Mouse (Mus musculus): Measurements from ENCODE around the gene Spata33.

Spata33 gene

DNA sequence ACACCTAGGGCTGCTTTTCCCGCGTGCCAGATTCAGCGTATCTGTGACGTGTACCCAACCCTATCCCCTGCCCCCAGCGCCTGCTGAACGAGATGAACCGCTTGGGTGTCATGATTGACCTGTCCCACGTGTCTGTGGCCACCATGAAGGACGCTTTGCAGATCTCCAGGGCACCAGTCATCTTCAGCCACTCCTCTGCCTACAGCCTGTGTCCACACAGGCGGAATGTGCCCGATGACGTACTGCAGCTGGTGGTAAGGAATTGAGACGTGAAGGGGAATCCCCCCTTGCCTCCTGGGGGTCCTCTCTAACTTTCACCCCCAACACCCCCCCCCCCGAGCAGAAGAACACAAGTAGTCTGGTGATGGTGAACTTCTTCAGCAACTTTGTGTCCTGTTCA is 12.8 kb upstream of the Spata33 start:
- TF ChIP-seq POU5F1 (IDR thresholded peaks at IDR 0.05; ENCODE audit: borderline replicate concordance, low read length) (no peak), NANOG (IDR thresholded peaks at IDR 0.05; ENCODE audit: borderline replicate concordance, low read length) (no peak), CTCF (conservative IDR thresholded peaks at IDR 0.05; ENCODE audit: low read length) (no peak)
- Histone ChIP-seq H3K36me3 (ENCODE audit: insufficient read depth, low read length) (peaks cover 13% of the 10 kb centered on the region), H3K9me3 (ENCODE audit: low read length) (no peaks in the 10 kb centered on the region), H3K27me3 (ENCODE audit: insufficient read depth, low read length) (no peaks in the 10 kb centered on the region; the same call in 1 of the 2 replicates), H3K4me1 (replicated peaks; ENCODE audit: low read depth, low read length) (peaks cover 23% of the 10 kb centered on the region), H3K4me3 (replicated peaks; ENCODE audit: low read length) (no peak overlapping the region)

DNA sequence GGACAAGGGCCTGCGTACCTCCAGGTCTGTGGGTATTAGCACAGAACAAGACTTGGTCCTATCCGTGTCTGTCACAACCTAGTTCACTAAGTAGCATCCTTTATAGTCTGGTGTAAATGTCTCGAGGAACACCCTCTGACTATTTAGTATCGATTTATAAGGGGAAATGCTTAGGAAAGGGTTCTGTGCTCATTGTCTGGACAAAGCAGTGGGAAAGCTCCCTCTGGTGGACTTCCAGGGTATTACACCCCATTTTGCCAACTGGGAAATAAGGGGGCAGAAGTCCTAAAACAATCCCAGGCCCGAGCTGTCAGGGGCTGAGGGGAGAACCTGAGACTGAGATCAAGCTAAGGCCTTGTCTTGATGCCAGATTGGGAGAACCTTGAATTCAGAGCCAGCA is 10.3 kb upstream of the Spata33 start:
- peaks cover 33% of the 10 kb centered on the region for H3K36me3 ChIP-seq (ENCODE audit: insufficient read depth, low read length)
- no peaks in the 10 kb centered on the region for H3K9me3 ChIP-seq (ENCODE audit: low read length)
- no peak overlapping the region for H3K4me3 ChIP-seq (replicated peaks; ENCODE audit: low read length)
- no peaks in the 10 kb centered on the region; the same call in 1 of the 2 replicates for H3K27me3 ChIP-seq (ENCODE audit: insufficient read depth, low read length)
- TF ChIP-seq CTCF (conservative IDR thresholded peaks at IDR 0.05; ENCODE audit: low read length) (peak; percentile 99), NANOG (IDR thresholded peaks at IDR 0.05; ENCODE audit: borderline replicate concordance, low read length) (no peak), POU5F1 (IDR thresholded peaks at IDR 0.05; ENCODE audit: borderline replicate concordance, low read length) (no peak)
- peaks cover 16% of the 10 kb centered on the region for H3K4me1 ChIP-seq (replicated peaks; ENCODE audit: low read depth, low read length)

DNA sequence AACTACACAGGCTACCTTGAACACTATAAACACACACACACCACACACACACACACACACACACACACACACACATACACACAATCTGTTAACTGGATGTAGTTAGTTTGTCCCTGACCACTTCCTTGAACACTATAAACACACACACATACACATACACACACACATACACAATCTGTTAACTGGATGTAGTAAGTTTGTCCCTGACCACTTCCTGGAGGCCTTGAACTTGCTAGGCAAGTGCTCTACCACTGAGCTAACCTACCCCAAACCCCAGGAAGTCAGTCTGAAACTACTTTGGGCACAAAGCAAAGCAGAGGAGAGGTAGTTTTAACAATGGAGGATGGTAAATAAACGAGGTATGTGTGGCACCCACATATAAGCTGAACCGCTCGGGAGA is 9.1 kb upstream of the Spata33 start:
- TF ChIP-seq CTCF (conservative IDR thresholded peaks at IDR 0.05; ENCODE audit: low read length) (no peak), NANOG (IDR thresholded peaks at IDR 0.05; ENCODE audit: borderline replicate concordance, low read length) (no peak), POU5F1 (IDR thresholded peaks at IDR 0.05; ENCODE audit: borderline replicate concordance, low read length) (no peak)
- Histone ChIP-seq H3K27me3 (ENCODE audit: insufficient read depth, low read length) (no peaks in the 10 kb centered on the region; the same call in 1 of the 2 replicates), H3K4me3 (replicated peaks; ENCODE audit: low read length) (no peak overlapping the region), H3K36me3 (ENCODE audit: insufficient read depth, low read length) (peaks cover 46% of the 10 kb centered on the region), H3K9me3 (ENCODE audit: low read length) (no peaks in the 10 kb centered on the region), H3K4me1 (replicated peaks; ENCODE audit: low read depth, low read length) (peaks cover 10% of the 10 kb centered on the region; the same call in 1 of the 2 replicates)

DNA sequence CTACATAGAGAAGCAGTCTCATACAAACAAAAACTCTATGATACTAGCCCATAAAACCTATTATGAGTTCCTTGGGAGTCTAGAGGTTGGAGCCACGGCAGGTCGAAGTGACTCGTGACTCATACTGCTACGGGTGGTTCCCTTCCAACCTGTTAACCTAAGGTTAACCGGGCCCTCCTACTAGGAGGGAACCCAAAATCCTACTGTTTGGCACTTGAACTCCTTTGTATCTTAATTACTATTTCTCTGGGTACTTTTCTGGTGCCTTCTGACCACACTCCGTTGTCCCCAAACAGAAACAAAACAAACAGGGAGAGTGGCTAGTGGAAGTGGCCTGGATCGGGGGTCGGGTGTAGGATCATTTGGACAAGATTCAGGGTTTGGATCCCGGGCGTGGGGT is 756 bp upstream of the Spata33 start:
- TF ChIP-seq CTCF (conservative IDR thresholded peaks at IDR 0.05; ENCODE audit: low read length), result no peak
- no peak for TF ChIP-seq POU5F1 (IDR thresholded peaks at IDR 0.05; ENCODE audit: borderline replicate concordance, low read length)
- TF ChIP-seq NANOG (IDR thresholded peaks at IDR 0.05; ENCODE audit: borderline replicate concordance, low read length), result no peak
- Histone ChIP-seq H3K4me1 (replicated peaks; ENCODE audit: low read depth, low read length) (peaks cover 31% of the 10 kb centered on the region), H3K27me3 (ENCODE audit: insufficient read depth, low read length) (peaks cover 13% of the 10 kb centered on the region), H3K9me3 (ENCODE audit: low read length) (no peaks in the 10 kb centered on the region), H3K4me3 (replicated peaks; ENCODE audit: low read length) (peak overlapping the region; percentile 99), H3K36me3 (ENCODE audit: insufficient read depth, low read length) (peaks cover 44% of the 10 kb centered on the region)

DNA sequence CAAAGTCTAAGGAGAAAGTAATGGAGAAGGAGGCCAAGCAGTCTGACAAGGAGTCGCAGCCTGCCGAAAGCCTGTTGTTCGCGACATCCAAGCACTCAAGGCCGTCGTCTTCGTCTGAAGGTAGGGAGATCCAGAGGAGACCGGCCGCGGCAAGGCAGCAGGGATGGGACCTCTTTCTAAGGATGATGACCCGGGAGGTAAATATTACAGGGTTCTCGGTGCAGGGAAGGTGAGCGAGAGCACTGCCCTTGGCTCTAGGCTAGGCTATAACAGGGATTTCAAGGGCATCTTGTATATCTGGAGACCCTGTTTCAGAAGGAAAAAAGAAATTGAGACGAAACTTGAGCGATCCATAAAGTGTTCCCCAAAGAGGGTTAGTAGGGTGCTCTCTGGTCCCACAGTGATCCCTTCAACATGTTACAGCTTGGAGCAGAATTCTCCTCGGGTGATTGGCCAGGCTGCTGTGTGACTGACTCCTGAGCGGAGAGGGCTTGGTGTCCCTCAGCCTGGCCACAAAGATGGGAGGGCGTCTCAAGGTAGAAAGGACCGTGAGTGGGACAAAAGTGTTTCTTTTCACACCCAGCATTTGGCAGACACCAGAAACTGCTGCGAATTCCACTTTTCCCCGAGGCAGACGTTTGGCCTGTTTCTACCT is 613 bp downstream of the Spata33 start:
- H3K36me3 ChIP-seq (ENCODE audit: insufficient read depth, low read length), result peaks cover 30% of the 10 kb centered on the region
- TF ChIP-seq NANOG (IDR thresholded peaks at IDR 0.05; ENCODE audit: borderline replicate concordance, low read length) (no peak), CTCF (conservative IDR thresholded peaks at IDR 0.05; ENCODE audit: low read length) (no peak), POU5F1 (IDR thresholded peaks at IDR 0.05; ENCODE audit: borderline replicate concordance, low read length) (no peak)
- peaks cover 13% of the 10 kb centered on the region for H3K27me3 ChIP-seq (ENCODE audit: insufficient read depth, low read length)
- no peaks in the 10 kb centered on the region for H3K9me3 ChIP-seq (ENCODE audit: low read length)
- peak overlapping the region; percentile 99 for H3K4me3 ChIP-seq (replicated peaks; ENCODE audit: low read length)
- peaks cover 30% of the 10 kb centered on the region for H3K4me1 ChIP-seq (replicated peaks; ENCODE audit: low read depth, low read length)

DNA sequence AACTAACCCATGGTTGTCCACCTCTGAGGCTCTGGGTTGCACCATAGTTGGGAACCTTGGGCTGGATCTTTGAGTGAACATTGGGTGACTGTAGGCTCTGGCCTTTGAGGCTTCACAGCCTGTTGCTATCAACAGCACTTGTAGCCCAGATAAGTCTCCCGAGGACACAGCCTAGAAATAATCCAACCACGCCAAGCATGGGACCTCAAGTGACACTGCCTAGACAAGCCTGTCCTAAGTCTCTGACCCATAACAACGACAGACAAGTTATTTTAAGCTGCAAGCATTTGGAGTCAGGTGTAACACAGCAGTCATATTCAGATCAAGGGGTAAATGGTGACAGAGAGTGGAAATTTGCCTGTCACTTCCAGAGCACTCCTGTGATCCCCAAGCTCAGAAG is 2.8 kb downstream of the Spata33 start:
- H3K4me1 ChIP-seq (replicated peaks; ENCODE audit: low read depth, low read length), result peaks cover 30% of the 10 kb centered on the region
- no peak overlapping the region for H3K4me3 ChIP-seq (replicated peaks; ENCODE audit: low read length)
- peaks cover 13% of the 10 kb centered on the region for H3K27me3 ChIP-seq (ENCODE audit: insufficient read depth, low read length)
- no peak for TF ChIP-seq NANOG (IDR thresholded peaks at IDR 0.05; ENCODE audit: borderline replicate concordance, low read length)
- no peak for TF ChIP-seq POU5F1 (IDR thresholded peaks at IDR 0.05; ENCODE audit: borderline replicate concordance, low read length)
- no peak for TF ChIP-seq CTCF (conservative IDR thresholded peaks at IDR 0.05; ENCODE audit: low read length)
- H3K36me3 ChIP-seq (ENCODE audit: insufficient read depth, low read length), result peaks cover 8% of the 10 kb centered on the region
- no peaks in the 10 kb centered on the region for H3K9me3 ChIP-seq (ENCODE audit: low read length)

DNA sequence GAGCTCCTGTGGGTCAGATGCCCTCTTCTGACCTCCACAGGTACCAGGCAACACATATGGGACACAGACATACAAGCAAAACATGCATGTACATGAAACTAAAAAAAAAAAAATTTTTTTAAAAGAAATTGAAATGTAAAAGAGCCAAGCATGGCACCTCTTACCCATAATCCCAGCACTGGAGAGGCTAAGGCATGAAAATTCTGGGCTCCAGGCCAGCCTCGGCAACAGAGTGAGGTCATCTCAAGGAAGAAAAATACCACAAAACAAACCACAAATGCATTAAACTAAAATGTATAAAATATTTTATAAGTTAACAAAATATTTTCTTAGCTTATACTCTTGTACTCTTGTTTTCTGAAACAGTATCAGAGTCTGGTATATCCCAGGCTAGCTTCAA is 8.3 kb downstream of the Spata33 start:
- TF ChIP-seq CTCF (conservative IDR thresholded peaks at IDR 0.05; ENCODE audit: low read length), result no peak
- TF ChIP-seq POU5F1 (IDR thresholded peaks at IDR 0.05; ENCODE audit: borderline replicate concordance, low read length), result no peak
- no peak for TF ChIP-seq NANOG (IDR thresholded peaks at IDR 0.05; ENCODE audit: borderline replicate concordance, low read length)

DNA sequence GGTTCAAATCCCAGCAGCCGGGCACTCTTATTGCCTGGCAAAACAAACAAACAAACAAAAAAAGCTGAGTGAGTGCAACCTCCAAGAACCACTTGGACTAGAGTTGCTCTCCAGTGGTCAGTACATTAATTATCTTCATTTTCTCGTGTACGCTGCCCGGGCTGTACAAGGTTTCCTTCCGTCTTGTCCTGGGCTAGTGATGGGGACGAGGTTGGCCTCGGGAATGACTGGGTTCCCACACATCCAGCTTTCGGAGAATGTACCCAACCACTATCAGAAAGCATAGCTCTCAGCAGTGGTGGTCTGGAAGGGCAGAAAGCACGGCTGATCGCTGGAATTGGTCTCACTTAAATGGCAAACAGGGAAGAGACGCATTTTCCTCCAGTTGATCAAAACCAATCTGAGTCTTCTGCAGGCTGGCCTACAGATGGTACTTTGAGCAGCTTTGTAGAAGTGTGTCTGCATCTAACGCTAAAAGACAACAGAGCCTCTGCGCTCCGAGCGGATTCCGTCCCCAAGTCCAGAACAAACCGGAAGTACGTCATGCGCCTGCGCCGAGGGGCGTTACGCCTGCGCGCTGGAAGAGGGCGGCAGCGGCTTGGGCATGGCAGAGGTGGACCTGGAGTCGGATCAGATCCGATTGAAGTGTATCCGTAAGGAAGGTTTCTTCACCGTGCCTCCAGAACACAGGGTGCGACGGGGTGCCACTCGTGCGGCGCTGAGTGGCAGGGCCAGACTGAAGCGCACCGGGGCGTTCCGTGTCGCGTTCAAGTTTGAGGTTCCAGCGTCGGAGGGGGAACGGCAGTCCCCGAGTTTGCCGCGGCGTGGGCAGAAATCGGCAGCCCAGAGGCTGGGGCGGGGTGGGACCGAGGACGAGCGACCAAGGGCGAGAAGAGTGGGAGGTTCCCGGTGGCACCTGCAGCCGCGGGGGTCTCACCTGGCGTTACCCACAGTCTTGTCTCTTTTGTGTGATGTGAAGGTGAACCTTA is 11.9 kb downstream of the Spata33 start, which contains the start of gene Cdk10:
Cdk10 (plus strand) TSS at position 565 of the 989 bp plus-strand sequence.
- no peak for TF ChIP-seq NANOG (IDR thresholded peaks at IDR 0.05; ENCODE audit: borderline replicate concordance, low read length)
- TF ChIP-seq POU5F1 (IDR thresholded peaks at IDR 0.05; ENCODE audit: borderline replicate concordance, low read length), result no peak
- TF ChIP-seq CTCF (conservative IDR thresholded peaks at IDR 0.05; ENCODE audit: low read length), result no peak

More for the DNA sequence above, 8.3 kb downstream of the Spata33 start:
- Histone ChIP-seq H3K4me1 (replicated peaks; ENCODE audit: low read depth, low read length) (peaks cover 28% of the 10 kb centered on the region), H3K9me3 (ENCODE audit: low read length) (no peaks in the 10 kb centered on the region), H3K4me3 (replicated peaks; ENCODE audit: low read length) (no peak overlapping the region), H3K36me3 (ENCODE audit: insufficient read depth, low read length) (0 out of 2 replicates have a peak, but pooled peaks cover 2% of the 10 kb centered on the region), H3K27me3 (ENCODE audit: insufficient read depth, low read length) (no peaks in the 10 kb centered on the region)

More for the DNA sequence above, 11.9 kb downstream of the Spata33 start, which contains the start of gene Cdk10:
- H3K27me3 ChIP-seq (ENCODE audit: insufficient read depth, low read length), result no peaks in the 10 kb centered on the region
- H3K36me3 ChIP-seq (ENCODE audit: insufficient read depth, low read length), result peaks cover 38% of the 10 kb centered on the region
- peaks cover 26% of the 10 kb centered on the region for H3K4me1 ChIP-seq (replicated peaks; ENCODE audit: low read depth, low read length)
- no peaks in the 10 kb centered on the region for H3K9me3 ChIP-seq (ENCODE audit: low read length)
- H3K4me3 ChIP-seq (replicated peaks; ENCODE audit: low read length), result peak within 1 kb of the TSS; percentile 95

Data from E14TG2a.4 (cell line).